Mouse (Mus musculus) embryo, embryonic 9.5 days (tissue): ENCODE measurements at regions not wholly inside any gene's neighbourhood (a gene's known extent, or its start where the extent isn't known, plus 50 kb on each side); places are given as distances from the start of the nearest gene placed in this dataset.

Experiments used
- DNase-seq: peaks from one replicate; pipeline ENCODE4 v3.0.0-alpha.2; 2017; ENCODE audit errors: extremely low spot score

- DNase-seq, result peak; percentile 77
Measured at GRCm38 (mm10) chr2:133020173-133020837, 74.6 kb upstream of the Fermt1 start.

GRCm38 (mm10) chr2:133021244-133021643 is 75.5 kb upstream of the Fermt1 start:
- no peak for DNase-seq

GRCm38 (mm10) chr2:133027038-133027437 is 81.3 kb upstream of the Fermt1 start:
- DNase-seq, result no peak

- DNase-seq, result no peak
Measured at GRCm38 (mm10) chr2:133035421-133035820, 89.7 kb upstream of the Fermt1 start.

- DNase-seq, result no peak
Measured at GRCm38 (mm10) chr2:133040708-133041107, 95.0 kb upstream of the Fermt1 start.

GRCm38 (mm10) chr2:133077698-133078356 is 132.1 kb upstream of the Fermt1 start:
- DNase-seq, result no peak

- DNase-seq, result no peak
Measured at GRCm38 (mm10) chr2:133090976-133091375, 145.3 kb upstream of the Fermt1 start.

- peak; percentile 66 for DNase-seq
Measured at GRCm38 (mm10) chr2:133113642-133114041, 167.9 kb upstream of the Fermt1 start.

GRCm38 (mm10) chr2:133118651-133119050 is 172.9 kb upstream of the Fermt1 start:
- no peak for DNase-seq

- DNase-seq, result no peak
Measured at GRCm38 (mm10) chr2:133125212-133125801, 179.6 kb upstream of the Fermt1 start.

GRCm38 (mm10) chr2:133134878-133135277 is 189.2 kb upstream of the Fermt1 start:
- DNase-seq, result no peak

- no peak for DNase-seq
Measured at GRCm38 (mm10) chr2:133138877-133139276, 193.2 kb upstream of the Fermt1 start.

- no peak for DNase-seq
Measured at GRCm38 (mm10) chr2:133141341-133142035, 195.8 kb upstream of the Fermt1 start.

GRCm38 (mm10) chr2:133152461-133152860 is 206.8 kb upstream of the Fermt1 start:
- DNase-seq, result no peak

GRCm38 (mm10) chr2:133156537-133156936 is 210.8 kb upstream of the Fermt1 start:
- DNase-seq, result peak; percentile 48

GRCm38 (mm10) chr2:133158206-133158605 is 212.5 kb upstream of the Fermt1 start:
- peak; percentile 22 for DNase-seq

GRCm38 (mm10) chr2:133159398-133159797 is 213.7 kb upstream of the Fermt1 start:
- no peak for DNase-seq

- no peak for DNase-seq
Measured at GRCm38 (mm10) chr2:133176411-133176810, 230.7 kb upstream of the Fermt1 start.

GRCm38 (mm10) chr2:133181216-133181615 is 235.5 kb upstream of the Fermt1 start:
- DNase-seq, result no peak

GRCm38 (mm10) chr2:133182920-133183319 is 237.2 kb upstream of the Fermt1 start:
- no peak for DNase-seq

GRCm38 (mm10) chr2:133204295-133204866 is 258.7 kb upstream of the Fermt1 start:
- DNase-seq, result peak; percentile 19

- peak; percentile 10 for DNase-seq
Measured at GRCm38 (mm10) chr2:133208498-133208897, 262.8 kb upstream of the Fermt1 start.
